Mouse (Mus musculus) MEL (cell line): ENCODE results near the gene Naglu.

ENCODE experiments used
- CHD2 ChIP-seq: IDR thresholded peaks from 2 replicates; pipeline ENCODE4 v1.6.1; 2011; ENCODE audit warnings: low read length, improper control_type of control experiment
- CTCF ChIP-seq, 3 experiments: IDR thresholded peaks in 2 of 3; conservative IDR thresholded peaks in 1 of 3; 2 replicates each; pipeline ENCODE4 v1.5.1; 2011 to 2012; ENCODE audit warnings: low read length in 3 of 3, low read depth in 2 of 3, mild to moderate bottlenecking in 2 of 3, improper control_type of control experiment in 1 of 3, inconsistent platforms in 1 of 3, mixed read lengths in 1 of 3, moderate library complexity in 1 of 3; ENCODE audit not compliant: control insufficient read depth in 1 of 3, insufficient read depth in 1 of 3, poor library complexity in 1 of 3, severe bottlenecking in 1 of 3
- E2F4 ChIP-seq: IDR thresholded peaks from 2 replicates; pipeline ENCODE4 v1.6.1; 2011; ENCODE audit warnings: low read depth, low read length, improper control_type of control experiment, borderline replicate concordance
- EP300 ChIP-seq, 2 experiments: IDR thresholded peaks; 2 replicates each; pipeline ENCODE4 v1.6.1; 2011; ENCODE audit warnings: improper control_type of control experiment in 2 of 2, low read length in 2 of 2, low read depth in 1 of 2, mild to moderate bottlenecking in 1 of 2
- GABPA ChIP-seq: IDR thresholded peaks from 2 replicates; pipeline ENCODE4 v1.6.1; 2012; ENCODE audit warnings: low read depth, mild to moderate bottlenecking, inconsistent platforms, low read length, improper control_type of control experiment, moderate library complexity
- GATA1 ChIP-seq: IDR thresholded peaks from 2 replicates; pipeline ENCODE4 v1.6.1; 2011; ENCODE audit warnings: low read depth, low read length, improper control_type of control experiment
- POLR2A ChIP-seq, 2 experiments: IDR thresholded peaks; 2 replicates each; pipeline ENCODE4 v1.6.1; 2011 to 2012; ENCODE audit warnings: low read length in 2 of 2, mild to moderate bottlenecking in 2 of 2, control low read depth in 1 of 2, improper control_type of control experiment in 1 of 2, low read depth in 1 of 2, moderate library complexity in 1 of 2; ENCODE audit not compliant: control insufficient read depth in 1 of 2, insufficient read depth in 1 of 2, poor library complexity in 1 of 2
- RCOR1 ChIP-seq: IDR thresholded peaks from 2 replicates; pipeline ENCODE4 v1.6.1; 2012; ENCODE audit warnings: low read depth, mild to moderate bottlenecking, inconsistent platforms, low read length, improper control_type of control experiment
- TCF12 ChIP-seq: IDR thresholded peaks from 2 replicates; pipeline ENCODE4 v1.6.1; 2014; ENCODE audit warnings: low read depth, mild to moderate bottlenecking, inconsistent platforms, low read length, improper control_type of control experiment, moderate library complexity
- USF2 ChIP-seq, 2 experiments: IDR thresholded peaks; 2 replicates each; pipeline ENCODE4 v1.6.1; 2011 to 2012; ENCODE audit warnings: improper control_type of control experiment in 2 of 2, low read length in 2 of 2, borderline replicate concordance in 1 of 2, inconsistent platforms in 1 of 2, low read depth in 1 of 2, mild to moderate bottlenecking in 1 of 2; ENCODE audit not compliant: insufficient read depth in 1 of 2
- ZC3H11A ChIP-seq: IDR thresholded peaks from 2 replicates; pipeline ENCODE4 v1.6.1; 2012; ENCODE audit warnings: low read depth, mild to moderate bottlenecking, inconsistent platforms, low read length, improper control_type of control experiment

- TF ChIP-seq CTCF (IDR thresholded peaks at IDR 0.05 in 2 of 3, conservative IDR thresholded peaks at IDR 0.05 in 1 of 3; ENCODE audit: control insufficient read depth in 1 of 3, insufficient read depth in 1 of 3, low read depth in 2 of 3, low read length in 3 of 3, poor library complexity in 1 of 3, severe bottlenecking in 1 of 3) (no peak), USF2 (IDR thresholded peaks at IDR 0.05; ENCODE audit: borderline replicate concordance in 1 of 2, insufficient read depth in 1 of 2, low read depth in 1 of 2, low read length in 2 of 2) (no peak), CHD2 (no peak), POLR2A (IDR thresholded peaks at IDR 0.05; ENCODE audit: control insufficient read depth in 1 of 2, insufficient read depth in 1 of 2, low read depth in 1 of 2, low read length in 2 of 2, poor library complexity in 1 of 2) (no peak), ZC3H11A (no peak), GABPA (no peak), RCOR1 (no peak), EP300 (IDR thresholded peaks at IDR 0.05; ENCODE audit: low read depth in 1 of 2, low read length in 2 of 2) (no peak), GATA1 (no peak), TCF12 (no peak), E2F4 (no peak)
Observed at GRCm38 (mm10) chr11:101083083-101083697, 13.4 kb downstream of the Naglu start.
